Mouse (Mus musculus) myocyte (in vitro differentiated cells): ENCODE results near the gene Card10. TPM values are rescaled to one million over a fixed set of nuclear protein-coding genes. Genes with fewer than 3 reads are reported as not detected.

Source experiments
- H3K27me3 ChIP-seq: one replicate; pipeline ENCODE4 v1.6.1; 2011; ENCODE audit not compliant: control insufficient read depth, insufficient read depth, insufficient read length
- H3K36me3 ChIP-seq: one replicate; pipeline ENCODE4 v1.6.1; 2011; ENCODE audit not compliant: control insufficient read depth, insufficient read depth
- H3K4me2 ChIP-seq: one replicate; pipeline ENCODE4 v1.6.1; 2011; ENCODE audit warnings: low read depth, control low read depth
- H3K4me3 ChIP-seq: one replicate; pipeline ENCODE4 v1.5.1; 2011; ENCODE audit warnings: mild to moderate bottlenecking, control low read depth, moderate library complexity
- H3K79me2 ChIP-seq: one replicate; pipeline ENCODE4 v1.6.1; 2011; ENCODE audit not compliant: control insufficient read depth, insufficient read depth
- H3ac ChIP-seq: one replicate; pipeline ENCODE4 v1.6.1; 2011; ENCODE audit not compliant: control insufficient read depth, insufficient read length
- CEBPB ChIP-seq: IDR thresholded peaks from 2 replicates; pipeline ENCODE4 v1.6.1; 2011; ENCODE audit warnings: mild to moderate bottlenecking, moderate library complexity; ENCODE audit not compliant: poor library complexity, insufficient read depth, severe bottlenecking
- E2F4 ChIP-seq: IDR thresholded peaks from one replicate; pipeline ENCODE4 v1.6.1; 2011; ENCODE audit warnings: mild to moderate bottlenecking, control low read depth, moderate library complexity; ENCODE audit not compliant: insufficient read depth
- MAX ChIP-seq: IDR thresholded peaks from one replicate; pipeline ENCODE4 v1.6.1; 2011; ENCODE audit warnings: low read depth, mild to moderate bottlenecking, control low read depth
- MYOD1 ChIP-seq, 3 experiments: IDR thresholded peaks; one replicate each; pipeline ENCODE4 v1.6.1; 2011; ENCODE audit warnings: control low read depth in 2 of 3, low read depth in 2 of 3, mild to moderate bottlenecking in 2 of 3, moderate library complexity in 1 of 3; ENCODE audit not compliant: insufficient read length in 2 of 3, control insufficient read depth in 1 of 3
- MYOG ChIP-seq, 3 experiments: IDR thresholded peaks; one replicate each; pipeline ENCODE4 v1.6.1; 2011; ENCODE audit warnings: control low read depth in 2 of 3, low read depth in 2 of 3, mild to moderate bottlenecking in 2 of 3; ENCODE audit not compliant: insufficient read length in 2 of 3, control insufficient read depth in 1 of 3, insufficient read depth in 1 of 3
- POLR2A ChIP-seq: IDR thresholded peaks from one replicate; pipeline ENCODE4 v1.6.1; 2011; ENCODE audit warnings: low read depth, mild to moderate bottlenecking, control low read depth, moderate library complexity; ENCODE audit not compliant: insufficient read length
- POLR2AphosphoS2 ChIP-seq: IDR thresholded peaks from one replicate; pipeline ENCODE4 v1.6.1; 2011; ENCODE audit warnings: low read depth, control low read depth; ENCODE audit not compliant: insufficient read length
- REST ChIP-seq: IDR thresholded peaks from one replicate; pipeline ENCODE4 v1.6.1; 2011; ENCODE audit warnings: mild to moderate bottlenecking, control low read depth, moderate library complexity; ENCODE audit not compliant: insufficient read depth, insufficient read length
- SRF ChIP-seq: IDR thresholded peaks from one replicate; pipeline ENCODE4 v1.6.1; 2011; ENCODE audit warnings: low read depth; ENCODE audit not compliant: control insufficient read depth, insufficient read length
- TCF12 ChIP-seq: IDR thresholded peaks from one replicate; pipeline ENCODE4 v1.6.1; 2011; ENCODE audit warnings: mild to moderate bottlenecking, control low read depth; ENCODE audit not compliant: poor library complexity, insufficient read depth, severe bottlenecking
- TCF3 ChIP-seq: IDR thresholded peaks from one replicate; pipeline ENCODE4 v1.6.1; 2011; ENCODE audit warnings: low read depth, control low read depth; ENCODE audit not compliant: insufficient read length
- USF1 ChIP-seq: IDR thresholded peaks from one replicate; pipeline ENCODE4 v1.6.1; 2011; ENCODE audit warnings: low read depth, mild to moderate bottlenecking, control low read depth, moderate library complexity
- polyA plus RNA-seq: library from polyadenylated mRNA; unstranded; fragments of >200 nt; fragmentation: generic; extraction: Trizol; gene quantifications from one replicate; pipeline ENCODE4 v1.2.1, GENCODE M21; 2012; ENCODE audit warnings: missing spikeins

The Card10 gene
- polyA plus RNA-seq, 1 experiment = 1.4 TPM

- Histone ChIP-seq H3K4me2 (no peak overlapping the region), H3K79me2 (no peaks in the 10 kb centered on the region), H3K4me3 (no peak overlapping the region), H3K27me3 (peaks cover 12% of the 10 kb centered on the region), H3K36me3 (no peaks in the 10 kb centered on the region), H3ac (no peak overlapping the region)
- no peak for TF ChIP-seq MAX
- TF ChIP-seq TCF3 = no peak
- TF ChIP-seq E2F4 = no peak
- no peak for TF ChIP-seq USF1
- TF ChIP-seq MYOG (IDR thresholded peaks at IDR 0.05; ENCODE audit: control insufficient read depth in 1 of 3, insufficient read depth in 1 of 3, insufficient read length in 2 of 3, low read depth in 2 of 3) = no peak
- no peak for TF ChIP-seq CEBPB
- TF ChIP-seq POLR2AphosphoS2 = no peak
- TF ChIP-seq MYOD1 (IDR thresholded peaks at IDR 0.05; ENCODE audit: control insufficient read depth in 1 of 3, insufficient read length in 2 of 3, low read depth in 2 of 3) = no peak
- TF ChIP-seq REST = no peak
- no peak for TF ChIP-seq SRF
- TF ChIP-seq POLR2A = no peak
- TF ChIP-seq TCF12 = no peak
These were observed 30.0 kb downstream of the Card10 start for GRCm38 (mm10) chr15:78772856-78773255.

- no peak overlapping the region for H3ac ChIP-seq
- H3K27me3 ChIP-seq = peaks cover 12% of the 10 kb centered on the region
- H3K4me2 ChIP-seq = no peak overlapping the region
- H3K4me3 ChIP-seq = no peak overlapping the region
- no peaks in the 10 kb centered on the region for H3K79me2 ChIP-seq
- H3K36me3 ChIP-seq = no peaks in the 10 kb centered on the region
- TF ChIP-seq MYOG (IDR thresholded peaks at IDR 0.05; ENCODE audit: control insufficient read depth in 1 of 3, insufficient read depth in 1 of 3, insufficient read length in 2 of 3, low read depth in 2 of 3) (no peak), E2F4 (no peak)
These were observed 30.5 kb downstream of the Card10 start for GRCm38 (mm10) chr15:78772368-78772763.

- H3K36me3 ChIP-seq = no peaks in the 10 kb centered on the region
- no peak overlapping the region for H3K4me3 ChIP-seq
- peaks cover 14% of the 10 kb centered on the region for H3K27me3 ChIP-seq
- no peak overlapping the region for H3K4me2 ChIP-seq
- no peaks in the 10 kb centered on the region for H3K79me2 ChIP-seq
- TF ChIP-seq CEBPB (no peak), TCF3 (no peak), MAX (no peak), SRF (no peak), E2F4 (no peak), MYOD1 (IDR thresholded peaks at IDR 0.05; ENCODE audit: control insufficient read depth in 1 of 3, insufficient read length in 2 of 3, low read depth in 2 of 3) (no peak), POLR2AphosphoS2 (no peak), POLR2A (no peak), USF1 (no peak), MYOG (IDR thresholded peaks at IDR 0.05; ENCODE audit: control insufficient read depth in 1 of 3, insufficient read depth in 1 of 3, insufficient read length in 2 of 3, low read depth in 2 of 3) (no peak), REST (no peak), TCF12 (no peak)
- no peak overlapping the region for H3ac ChIP-seq
These were observed 31.1 kb downstream of the Card10 start for GRCm38 (mm10) chr15:78771531-78772367.

- H3K79me2 ChIP-seq = no peaks in the 10 kb centered on the region
- peaks cover 18% of the 10 kb centered on the region for H3K27me3 ChIP-seq
- H3ac ChIP-seq = no peak overlapping the region
- no peaks in the 10 kb centered on the region for H3K36me3 ChIP-seq
- no peak for TF ChIP-seq MAX
- no peak for TF ChIP-seq MYOD1 (IDR thresholded peaks at IDR 0.05; ENCODE audit: control insufficient read depth in 1 of 3, insufficient read length in 2 of 3, low read depth in 2 of 3)
- no peak for TF ChIP-seq CEBPB
- no peak for TF ChIP-seq POLR2A
- no peak for TF ChIP-seq E2F4
- no peak for TF ChIP-seq USF1
- no peak for TF ChIP-seq POLR2AphosphoS2
- TF ChIP-seq MYOG (IDR thresholded peaks at IDR 0.05; ENCODE audit: control insufficient read depth in 1 of 3, insufficient read depth in 1 of 3, insufficient read length in 2 of 3, low read depth in 2 of 3) = no peak
- TF ChIP-seq TCF12 = no peak
- TF ChIP-seq REST = no peak
- no peak for TF ChIP-seq TCF3
- TF ChIP-seq SRF = no peak
- H3K4me3 ChIP-seq = no peak overlapping the region
- H3K4me2 ChIP-seq = no peak overlapping the region
These were observed 31.9 kb downstream of the Card10 start for GRCm38 (mm10) chr15:78770983-78771355.
